Mouse (Mus musculus) cerebellum, postnatal 36 days (tissue): ENCODE data around the gene Ankrd55.
"Not testable (repeated sequence)": the region's sequence is repeated elsewhere in the genome, so short reads cannot be mapped to it uniquely, and the experiment has no call there.

ENCODE experiments used
- DNase-seq, 2 experiments: peaks; one replicate each; pipeline ENCODE4 v3.0.0; 2021 to 2022; ENCODE audit warnings: mixed read lengths in 2 of 2

Gene Ankrd55

DNA sequence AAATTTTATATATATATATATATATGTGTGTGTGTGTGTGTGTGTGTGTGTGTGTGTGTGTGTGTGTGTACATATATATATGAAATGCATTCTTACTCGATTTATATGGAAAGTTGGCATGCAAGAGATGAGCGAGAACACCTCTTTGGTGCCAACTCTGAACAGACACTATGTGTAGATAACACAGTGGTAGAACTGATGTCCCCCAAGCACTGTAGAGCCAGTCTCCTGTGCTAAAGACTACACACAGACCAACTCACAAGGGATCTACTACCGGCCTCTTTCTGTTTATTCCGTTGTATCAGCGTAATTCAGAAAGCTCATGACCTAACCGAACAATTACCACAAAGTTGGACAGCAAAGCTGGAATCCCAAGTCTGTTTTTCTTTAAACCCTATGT lies 6.2 kb downstream of the Ankrd55 start:
- no peak for DNase-seq

DNA sequence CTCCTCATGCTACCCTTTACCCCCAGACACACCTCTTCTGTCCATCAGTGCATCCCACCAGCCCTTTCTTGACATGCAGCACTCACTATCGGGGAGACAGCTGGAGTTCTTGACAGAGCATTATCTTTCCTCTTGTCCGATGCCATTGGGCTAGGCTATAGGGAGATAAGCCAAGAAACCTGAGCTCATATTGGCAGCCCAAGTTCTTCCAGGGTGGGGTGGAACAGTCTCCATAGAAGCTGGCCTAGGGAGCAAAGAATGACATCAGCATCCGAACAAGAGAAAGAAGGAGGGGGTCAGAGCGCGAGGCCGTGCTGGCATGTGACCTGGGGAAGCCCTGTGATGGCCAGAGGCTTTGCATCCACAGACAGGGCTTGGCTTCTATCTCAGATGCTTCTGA lies 9.5 kb downstream of the Ankrd55 start:
- no peak for DNase-seq

DNA sequence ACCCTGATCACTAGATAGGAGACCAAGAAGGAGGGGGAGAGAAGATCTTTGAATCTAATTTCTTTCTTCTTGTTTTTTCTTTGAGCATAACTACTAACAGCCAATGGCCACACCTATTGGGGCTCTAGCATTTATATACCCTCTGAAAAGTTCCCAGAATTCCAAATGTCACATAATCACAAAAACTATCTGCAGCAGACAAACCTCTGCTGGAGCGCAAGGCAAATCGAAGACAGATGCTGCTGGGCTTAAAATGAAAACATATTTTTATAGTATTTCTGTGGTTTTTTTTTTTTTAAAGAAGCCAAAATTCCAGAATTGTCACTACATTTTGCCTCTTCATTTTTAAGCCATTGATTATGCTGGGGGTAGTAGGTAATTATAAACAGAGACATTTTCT lies 15.2 kb downstream of the Ankrd55 start:
- no peak for DNase-seq

DNA sequence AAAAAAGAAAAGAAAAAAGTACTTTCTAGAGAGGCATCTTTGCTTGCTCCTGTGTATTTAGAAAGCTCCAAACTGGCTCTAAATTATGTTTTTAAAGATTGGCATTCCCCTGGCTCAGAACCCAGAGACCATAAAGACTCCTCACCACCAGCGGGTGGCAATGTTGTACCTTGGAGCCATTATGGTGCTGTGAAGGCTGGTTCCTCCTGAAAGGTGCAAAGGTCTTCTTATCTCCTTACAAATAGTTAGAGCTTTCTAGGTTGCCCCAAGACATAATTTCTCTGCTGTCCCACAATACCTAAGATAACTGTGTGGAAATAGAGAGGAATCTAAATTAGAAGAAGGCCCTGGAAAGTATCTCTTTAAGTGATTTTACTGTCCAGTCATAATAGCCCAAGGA lies 20.4 kb downstream of the Ankrd55 start:
- DNase-seq, result no peak

DNA sequence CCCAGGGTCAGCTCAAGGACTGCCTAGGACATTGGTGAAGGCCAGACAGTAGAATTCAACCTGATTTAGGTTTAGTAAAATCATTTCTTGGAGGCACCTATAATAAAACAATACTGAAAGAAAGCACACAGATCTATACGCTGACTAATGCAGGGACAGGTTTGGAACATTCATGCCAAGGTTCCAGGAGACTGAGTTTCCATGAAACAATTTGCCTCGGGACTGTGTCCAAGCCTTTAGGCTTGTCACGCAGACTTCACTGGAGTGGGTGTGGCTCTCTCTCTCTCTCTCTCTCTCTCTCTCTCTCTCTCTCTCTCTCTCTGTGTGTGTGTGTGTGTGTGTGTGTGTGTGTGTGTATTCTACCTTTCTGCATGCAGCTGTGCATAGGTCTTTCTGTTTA lies 23.4 kb downstream of the Ankrd55 start:
- not testable (repeated sequence) for DNase-seq

DNA sequence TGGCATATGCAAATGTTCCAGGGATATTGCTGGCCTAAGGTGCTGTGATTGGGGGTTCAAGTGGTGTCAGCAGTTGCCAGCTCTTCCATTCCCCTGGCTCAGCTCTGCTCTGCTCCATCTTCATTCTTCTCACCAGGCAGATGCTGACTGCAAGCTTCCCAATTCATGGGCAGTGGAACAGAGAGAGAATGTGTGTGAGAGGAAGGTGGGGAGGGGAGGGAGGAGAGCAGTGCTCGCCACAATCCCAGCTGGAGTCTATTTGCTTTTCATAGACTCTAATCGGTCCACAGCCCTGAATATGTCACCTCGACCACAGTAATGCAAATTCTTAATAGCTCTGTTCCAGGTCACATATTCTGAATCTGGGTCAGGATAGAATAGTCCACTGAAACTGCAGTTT lies 27.2 kb downstream of the Ankrd55 start:
- no peak for DNase-seq

DNA sequence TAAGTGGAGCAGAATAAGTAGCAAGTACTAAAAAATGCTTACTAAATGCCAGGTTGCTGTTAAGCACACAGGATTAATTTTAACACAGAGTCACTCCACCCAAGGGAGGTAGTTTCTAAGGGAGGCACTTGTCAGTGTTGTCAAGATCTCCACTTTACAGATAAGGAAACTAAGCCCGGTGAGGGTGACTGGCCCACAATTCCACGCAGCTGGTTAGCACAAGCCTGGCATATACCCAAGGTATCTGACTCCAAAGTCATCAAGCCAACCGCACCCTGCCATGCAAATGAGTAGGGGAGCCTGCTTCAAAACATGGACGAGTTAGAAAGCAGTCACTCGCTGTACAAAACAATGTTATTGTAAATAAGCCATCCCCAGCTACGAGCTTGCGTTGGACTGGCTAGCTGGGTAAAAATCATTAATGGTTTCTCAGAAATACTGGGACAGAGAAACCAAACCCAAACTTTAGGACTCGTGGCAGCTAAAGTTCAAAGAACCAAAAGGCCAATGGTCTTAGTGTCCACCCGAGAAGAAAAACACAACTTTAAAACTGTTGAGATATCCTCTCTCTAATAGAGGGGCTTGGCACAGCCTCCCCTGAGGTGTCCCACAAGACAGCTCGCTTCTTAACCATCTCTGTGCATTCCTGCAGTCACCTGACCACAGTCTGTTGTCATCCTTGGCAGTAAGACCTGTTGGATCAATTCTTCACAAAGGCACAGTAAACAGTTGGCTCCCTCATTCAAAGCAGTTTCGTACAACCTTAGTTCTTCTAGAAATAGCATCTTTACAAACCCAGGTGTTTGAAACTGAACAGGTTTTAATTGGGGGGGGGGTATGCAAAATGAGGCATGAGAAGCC lies 28.6 kb downstream of the Ankrd55 start:
- no peak for DNase-seq

DNA sequence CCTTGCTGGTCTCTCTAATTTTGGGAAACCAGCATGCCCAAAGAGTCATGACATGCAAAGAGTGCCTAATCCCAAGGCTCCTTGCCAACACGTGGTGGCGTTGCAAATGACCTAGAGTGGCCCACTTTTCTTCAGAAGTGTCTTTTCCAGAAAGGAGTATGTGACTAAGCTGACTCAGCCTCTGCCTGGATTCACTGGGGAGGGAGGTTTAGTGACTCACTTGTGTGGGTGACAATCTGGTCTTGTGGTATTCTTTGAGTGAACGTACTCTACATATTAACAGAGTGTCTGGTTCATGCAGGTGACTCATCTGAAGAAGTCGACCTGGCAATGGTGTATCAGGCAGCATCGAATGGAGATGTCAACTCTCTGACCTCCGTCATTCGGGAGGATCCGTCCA lies 29.9 kb downstream of the Ankrd55 start:
- DNase-seq, result no peak

DNA sequence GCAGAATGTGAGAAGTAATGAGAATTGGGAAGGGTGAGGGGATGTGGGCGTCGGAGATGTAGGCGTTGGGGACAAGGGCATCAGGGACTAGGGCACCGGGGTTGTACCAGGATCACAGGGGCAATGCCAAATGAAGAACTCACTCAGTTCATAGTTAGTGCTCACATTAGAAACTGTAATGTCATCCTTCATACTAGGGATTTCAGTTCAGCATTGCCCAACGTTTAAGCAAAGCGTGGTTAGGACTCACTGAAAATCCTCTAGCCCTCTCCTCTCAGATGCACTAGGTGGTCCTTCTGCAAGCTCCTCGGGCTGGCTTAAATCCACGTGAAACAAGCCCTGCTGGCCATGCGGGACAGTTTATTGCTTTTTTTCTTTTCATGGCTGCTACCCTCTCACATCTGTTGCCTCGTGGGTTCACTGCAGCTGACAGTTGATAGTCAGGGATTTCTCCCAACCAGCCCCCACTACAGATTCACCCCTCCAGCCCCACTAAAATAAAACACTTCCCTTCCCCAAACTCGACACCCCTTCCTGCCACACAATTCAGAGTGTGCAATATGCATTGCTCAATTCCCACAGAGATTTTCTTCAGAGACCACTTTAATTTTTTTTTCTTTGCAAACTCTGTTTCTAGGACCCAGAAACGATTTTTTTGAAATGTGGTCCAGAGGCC lies 35.5 kb downstream of the Ankrd55 start:
- no peak for DNase-seq

DNA sequence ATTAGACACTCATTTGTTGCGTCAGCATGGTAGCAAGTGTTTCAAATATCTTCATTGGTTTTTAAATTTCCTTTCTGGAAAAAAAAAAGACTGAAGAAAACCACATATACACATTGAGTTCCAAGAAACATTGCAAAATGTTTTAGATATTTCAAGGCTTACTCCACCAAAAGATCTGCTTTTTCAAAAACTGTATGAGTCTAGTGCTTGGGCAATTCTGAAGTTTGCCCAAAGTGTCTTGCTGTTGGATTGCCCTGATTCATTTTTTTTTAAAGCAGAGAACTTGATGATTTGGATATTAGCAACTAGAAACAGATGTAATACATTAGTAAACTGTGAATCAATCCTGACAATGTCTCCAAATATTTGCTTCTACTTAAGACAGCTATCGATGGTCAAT lies 36.9 kb downstream of the Ankrd55 start:
- no peak for DNase-seq

DNA sequence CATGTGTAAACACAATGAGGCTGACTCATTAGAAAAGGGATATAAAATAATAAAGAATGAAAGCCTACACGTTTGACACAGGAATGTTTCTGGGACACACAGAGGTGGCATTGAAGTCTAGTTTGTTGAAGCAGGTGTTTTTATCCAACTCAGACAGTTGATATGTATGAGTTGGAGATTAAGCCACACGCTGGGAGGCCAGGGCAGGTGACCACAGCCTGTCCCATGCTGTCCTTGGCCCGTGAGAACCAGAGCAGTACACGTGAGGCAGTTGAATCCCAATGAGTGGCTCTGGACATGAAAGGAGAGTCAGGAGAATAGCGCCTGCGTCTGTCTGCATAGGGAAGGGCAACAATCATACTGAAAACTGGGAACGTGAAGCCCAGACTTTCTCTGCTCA lies 38.2 kb downstream of the Ankrd55 start:
- DNase-seq, result no peak

DNA sequence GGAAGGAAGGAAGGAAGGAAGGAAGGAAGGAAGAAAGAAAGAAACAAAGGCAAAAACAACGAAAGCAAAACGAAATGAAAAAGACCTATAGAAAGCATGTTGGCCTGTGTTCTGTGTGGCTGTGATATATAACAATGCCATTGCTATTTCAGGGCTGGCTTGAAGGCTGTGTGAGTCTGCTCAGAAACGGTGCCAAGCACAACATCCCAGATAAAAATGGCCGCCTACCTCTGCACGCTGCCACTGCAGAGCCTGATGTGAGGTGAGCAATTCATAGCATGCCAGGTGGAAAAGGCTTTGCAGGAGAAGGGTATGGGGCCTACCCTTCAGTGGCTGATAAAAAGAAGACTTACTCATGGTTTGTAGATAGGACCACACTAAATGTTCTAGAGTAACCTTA lies 38.7 kb downstream of the Ankrd55 start:
- no peak for DNase-seq

DNA sequence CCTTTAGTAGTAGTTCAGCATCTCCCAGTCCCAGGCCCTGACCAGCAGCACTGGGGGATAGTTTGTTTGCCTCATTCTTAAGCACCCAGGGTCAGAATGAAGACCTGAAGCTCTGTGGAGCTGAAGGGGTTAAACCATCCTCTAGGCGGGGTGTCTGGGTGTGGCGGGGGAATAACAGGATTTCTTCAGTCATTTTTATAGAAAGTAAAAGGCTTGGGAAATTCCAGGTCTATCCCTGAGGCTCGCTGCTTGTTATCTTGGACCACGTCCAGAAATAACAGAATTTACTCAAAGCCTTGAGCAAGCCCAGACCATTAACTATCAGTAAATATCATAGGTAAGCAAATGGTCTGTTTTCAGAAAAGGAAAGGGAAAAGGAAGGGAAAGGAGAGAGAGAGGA lies 39.3 kb downstream of the Ankrd55 start:
- no peak for DNase-seq

DNA sequence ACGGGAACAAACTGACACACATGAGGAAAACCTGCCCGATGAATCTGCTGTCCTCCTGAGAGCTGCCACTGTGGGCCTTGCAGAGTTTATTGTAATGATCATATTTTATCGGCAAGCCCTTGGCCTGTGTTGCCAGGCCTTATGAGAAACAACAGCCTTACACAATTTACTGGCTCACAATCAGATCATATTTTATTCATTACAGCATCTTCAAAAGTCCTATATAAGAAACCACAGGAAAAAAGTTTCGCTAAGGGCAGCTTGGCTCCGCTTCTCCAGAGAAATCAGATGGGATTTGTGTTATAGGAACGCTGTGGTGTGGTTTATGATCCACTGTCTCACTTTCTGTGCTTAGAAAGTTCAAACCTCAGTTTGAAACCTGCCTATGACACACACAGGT lies 42.0 kb downstream of the Ankrd55 start:
- no peak for DNase-seq

DNA sequence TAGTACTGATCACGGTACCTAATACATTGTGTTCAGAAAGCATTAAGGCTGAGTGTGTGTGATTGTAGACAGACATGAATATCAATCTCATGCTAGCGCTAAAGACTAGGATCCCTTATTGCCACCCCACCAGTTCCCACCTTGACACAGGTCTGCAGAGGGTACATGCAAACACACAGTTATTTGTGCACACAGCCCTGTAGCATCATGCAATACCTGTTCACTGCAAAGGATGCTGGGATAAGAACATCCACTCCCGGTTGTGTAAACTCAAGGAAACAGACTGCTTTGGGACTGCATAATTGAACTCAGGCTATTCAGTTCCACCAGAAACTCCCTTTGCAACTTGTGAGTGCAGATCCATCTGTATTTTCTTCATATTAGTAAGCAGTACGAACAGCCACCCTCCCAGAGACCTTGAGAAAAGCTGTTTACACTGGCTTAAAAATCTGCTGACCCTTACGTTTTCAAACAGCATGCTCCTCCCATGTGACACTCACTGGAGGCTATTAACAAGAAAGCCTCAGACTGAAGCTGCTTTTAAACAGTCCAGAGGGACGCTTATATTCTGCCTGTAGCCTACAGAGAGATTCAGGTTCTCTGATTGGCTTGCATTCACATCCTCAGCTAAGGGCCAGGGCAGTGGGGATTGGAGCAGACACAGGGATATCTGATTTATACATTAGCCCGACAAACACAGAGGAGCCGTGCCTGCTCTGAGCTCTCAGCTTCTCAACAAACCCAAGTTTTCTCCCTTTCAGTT lies 42.8 kb downstream of the Ankrd55 start:
- DNase-seq, result no peak

DNA sequence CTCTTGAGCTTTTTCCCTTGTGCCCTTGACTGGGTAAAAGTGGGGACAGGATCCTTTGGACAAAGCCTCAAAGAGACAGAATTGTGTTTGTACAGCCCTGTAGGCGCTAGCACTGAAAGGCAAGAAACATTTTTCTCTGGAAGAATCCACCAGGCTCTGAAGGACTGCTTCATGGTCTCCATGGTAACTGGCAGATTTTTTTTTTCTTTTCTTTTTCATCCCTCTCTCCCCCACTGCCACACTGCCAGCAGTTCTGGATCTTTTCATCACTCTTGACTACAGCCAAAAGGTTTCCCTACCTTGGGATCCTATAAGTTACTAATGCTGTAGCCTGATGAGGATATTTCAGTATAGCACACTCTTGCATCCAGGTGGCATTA lies 43.4 kb downstream of the Ankrd55 start:
- no peak for DNase-seq

DNA sequence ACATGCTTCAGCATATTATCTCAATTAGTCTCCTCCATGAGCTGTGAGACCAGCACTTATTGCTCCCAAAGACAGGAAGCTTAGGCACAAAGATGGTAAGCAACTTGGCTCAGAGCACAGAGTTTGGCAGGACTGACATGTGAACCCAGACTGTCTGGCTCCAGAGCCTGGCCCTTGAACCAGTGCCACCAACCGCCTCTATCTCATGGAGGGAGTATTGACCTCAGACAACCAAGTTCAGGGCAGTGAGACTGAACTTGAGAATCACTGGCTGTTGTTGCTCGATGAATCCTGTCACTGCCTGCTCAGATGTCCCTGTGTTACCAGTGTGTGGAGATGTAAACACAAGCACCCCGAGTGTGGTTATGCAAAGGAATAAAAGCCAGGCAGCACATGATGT lies 47.3 kb downstream of the Ankrd55 start:
- DNase-seq, result no peak

DNA sequence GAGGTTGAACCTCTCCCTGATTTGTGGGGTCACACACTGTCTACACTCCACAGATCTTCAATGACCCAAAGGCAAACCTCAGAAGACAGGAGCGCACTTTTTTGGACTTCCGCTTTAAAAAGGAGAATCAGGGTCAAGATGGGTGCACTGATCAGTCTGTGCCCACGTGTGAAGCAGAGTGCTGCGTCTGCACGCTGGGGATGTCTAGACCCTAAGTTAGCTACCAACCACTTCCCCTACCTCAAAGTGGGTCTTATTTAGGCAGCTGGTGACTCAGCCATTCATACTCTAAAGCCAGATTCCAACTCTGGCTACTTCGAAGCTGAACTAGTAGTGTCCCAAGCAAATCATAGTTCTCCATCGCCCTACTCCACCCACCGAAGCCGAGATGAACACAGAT lies 48.9 kb downstream of the Ankrd55 start:
- DNase-seq, result no peak

DNA sequence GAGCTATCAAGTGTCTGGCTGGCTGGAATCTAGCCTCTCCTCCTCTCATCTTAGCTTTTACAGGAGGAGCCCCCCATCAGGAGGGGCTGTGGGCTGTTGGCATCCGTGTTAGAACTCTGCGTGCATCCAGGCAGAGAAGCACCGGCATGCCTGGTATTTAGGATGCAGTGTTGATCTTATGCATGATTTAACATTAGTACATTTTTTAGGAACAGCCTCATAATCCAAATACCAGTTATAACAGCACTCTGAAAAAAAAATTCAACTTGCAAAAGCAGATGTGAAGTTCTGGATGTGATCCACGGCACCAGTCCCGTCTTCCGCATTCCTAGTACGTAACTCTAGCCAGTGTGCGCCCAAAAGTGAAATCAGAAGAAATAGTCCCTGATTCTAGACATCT lies 52.0 kb downstream of the Ankrd55 start:
- no peak for DNase-seq

DNA sequence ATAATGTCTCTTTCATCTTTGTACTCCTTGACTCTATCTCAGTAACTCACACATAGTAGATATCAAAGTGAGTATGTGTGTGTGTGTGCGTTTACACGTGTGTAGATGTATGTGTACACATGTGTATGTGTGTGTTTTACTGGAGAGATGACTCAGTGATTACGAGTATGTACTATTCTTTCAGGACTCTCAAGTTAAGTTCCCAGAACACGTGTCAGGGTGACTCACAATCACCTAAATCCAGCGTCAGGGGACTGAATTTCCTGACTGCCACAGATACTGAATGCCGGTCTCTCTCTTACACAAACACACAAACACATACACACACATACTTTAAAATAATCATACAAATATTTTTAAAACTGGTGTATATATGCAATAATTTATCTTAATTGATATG lies 52.5 kb downstream of the Ankrd55 start:
- DNase-seq, result no peak

DNA sequence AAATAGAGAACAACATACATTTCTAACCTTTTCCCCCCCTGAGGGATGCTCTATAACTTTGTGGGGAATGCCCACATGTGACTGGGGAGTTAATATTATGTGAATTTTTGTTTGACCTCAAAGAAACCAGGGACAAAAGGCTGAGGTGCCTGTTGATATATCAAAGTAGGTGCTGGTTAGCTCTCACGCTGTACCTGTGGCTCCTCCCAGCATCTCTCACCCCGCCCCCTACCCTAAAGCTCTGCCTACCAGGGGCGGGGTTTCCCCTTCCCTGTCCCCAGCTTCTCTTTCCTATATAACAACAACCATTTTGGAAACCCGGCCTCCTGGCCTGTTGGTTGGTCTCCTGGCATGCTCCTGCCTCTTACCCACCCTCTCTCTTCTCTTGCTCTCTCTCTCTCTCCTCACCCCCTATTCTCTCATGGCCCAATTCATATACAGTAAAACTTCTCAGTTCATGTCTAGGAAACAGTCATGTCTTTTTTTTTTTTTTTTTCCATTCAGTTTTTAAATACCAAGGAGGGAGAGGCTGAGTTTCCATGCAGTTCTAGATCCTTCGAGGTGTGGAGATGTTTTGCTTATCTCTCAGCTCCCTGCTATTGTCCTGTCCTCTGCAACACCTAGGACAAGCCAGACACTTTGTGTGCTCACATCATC lies 54.8 kb downstream of the Ankrd55 start:
- no peak for DNase-seq

DNA sequence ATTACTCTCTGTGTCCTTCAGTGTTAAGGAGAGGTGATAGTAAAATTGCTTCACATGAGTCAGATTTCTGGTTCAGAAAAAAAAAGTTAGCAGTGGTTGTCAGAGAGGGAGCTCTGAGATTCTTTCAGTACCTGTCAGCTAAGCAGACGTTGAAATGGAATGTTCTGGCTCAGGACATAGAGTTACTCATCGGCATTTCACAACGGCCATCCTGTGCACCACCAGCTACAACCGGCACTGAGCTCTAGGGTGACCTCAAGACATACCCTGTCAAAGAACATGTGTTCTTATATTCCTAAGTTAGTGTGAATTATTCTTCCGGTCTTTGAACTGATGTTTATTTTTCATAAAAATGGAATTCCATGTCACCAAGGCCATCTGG lies 55.4 kb downstream of the Ankrd55 start:
- no peak for DNase-seq

DNA sequence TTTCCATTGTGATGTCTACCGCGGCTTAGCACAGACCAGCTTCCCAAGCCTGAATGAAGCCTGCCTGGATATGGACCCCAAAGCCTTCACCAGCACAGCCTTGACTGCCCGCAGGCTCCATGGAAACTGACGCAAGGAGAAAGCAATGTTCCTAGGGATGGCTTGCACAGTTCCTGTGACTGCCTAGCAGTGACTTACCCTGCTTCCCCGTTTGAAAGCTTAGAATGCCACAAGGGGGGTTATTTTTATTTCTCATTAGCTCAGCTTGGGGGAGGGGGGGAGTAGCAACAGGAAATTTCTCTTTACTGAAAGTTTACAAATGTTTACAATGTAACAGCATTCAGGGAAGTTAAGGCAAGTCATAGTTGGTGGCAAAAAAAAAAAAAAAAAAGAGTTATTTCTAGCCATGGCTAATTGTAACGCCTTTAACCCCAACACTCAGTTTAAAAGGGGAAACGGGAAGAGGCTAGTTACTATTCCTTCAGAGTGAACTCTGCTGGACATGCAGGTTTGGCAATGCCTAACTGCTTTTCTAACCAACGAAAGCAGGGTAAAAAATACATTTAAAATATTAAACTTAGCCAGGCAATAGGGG lies 56.1 kb downstream of the Ankrd55 start:
- no peak for DNase-seq
